ENCODE assay signal across 9 mouse cellular contexts in the genomic region with DNA sequence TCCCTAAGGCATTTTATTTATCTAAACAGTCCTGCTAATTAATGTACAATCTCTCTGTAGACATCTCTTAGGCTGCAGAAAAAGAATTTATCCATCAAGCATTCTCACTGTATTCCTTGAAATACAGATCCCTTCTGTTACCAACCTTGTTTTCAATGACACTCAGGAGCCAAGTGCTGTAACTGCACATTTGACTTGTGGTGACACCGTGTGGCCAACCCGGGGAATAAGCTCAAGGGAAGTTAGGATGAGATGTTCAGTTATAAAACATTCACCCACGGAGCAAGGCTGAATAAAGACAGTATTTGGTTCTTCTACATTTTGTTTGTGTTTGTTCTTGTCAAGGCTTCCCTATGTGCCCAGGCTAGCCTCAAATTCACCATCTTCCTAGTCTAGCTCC. TPM values are rescaled to one million over a fixed set of nuclear protein-coding genes. Genes with fewer than 3 reads are reported as not detected.
DNase-seq lines count a peak whose midpoint lies in the region; ATAC-seq and TF ChIP-seq lines count a peak whose summit lies in the region.
"Had no signal": no experiment of that assay in that cellular context is flagged by ENCODE, and none has a peak within 500 bp of the region (broad histone marks: within the 10 kb centered on the region; RNA-seq: fewer than 3 reads in every experiment).

No protein-coding gene starts in this region.

- 6% methylated on average over 3 of the region's 3 CpGs for WGBS in heart, adult 2 months
- WGBS in limb, embryonic 14.5 days = 4% methylated on average over 3 of the region's 3 CpGs
- WGBS in stomach, postnatal 0 days = 4% methylated on average over 3 of the region's 3 CpGs

- TF ChIP-seq POLR2A in heart, adult 2 months (IDR thresholded peaks at IDR 0.05; ENCODE audit: insufficient read depth, low read depth, low read length) = no peak
- TF ChIP-seq POLR2A in limb, embryonic 14.5 days (IDR thresholded peaks at IDR 0.05; ENCODE audit: borderline replicate concordance, extremely low read depth, insufficient read depth, insufficient read length) = no peak

- no peaks in the 10 kb centered on the region for H3K36me3 ChIP-seq in heart, adult 2 months (ENCODE audit: control insufficient read depth, insufficient read depth, low read length)
- no peaks in the 10 kb centered on the region for H3K36me3 ChIP-seq in limb, embryonic 14.5 days (ENCODE audit: control insufficient read depth, insufficient read depth, low read length)
- no peaks in the 10 kb centered on the region for H3K36me3 ChIP-seq in stomach, postnatal 0 days (ENCODE audit: control insufficient read depth, insufficient read depth, low read length)

- no peaks in the 10 kb centered on the region for H3K27me3 ChIP-seq in heart, adult 2 months (ENCODE audit: control insufficient read depth, insufficient read depth, low read length)
- H3K27me3 ChIP-seq in limb, embryonic 14.5 days (ENCODE audit: control insufficient read depth, insufficient read depth, low read length) = no peaks in the 10 kb centered on the region
- no peaks in the 10 kb centered on the region for H3K27me3 ChIP-seq in stomach, postnatal 0 days (ENCODE audit: control insufficient read depth, insufficient read depth, low read length)

- H3K9me3 ChIP-seq in limb, embryonic 14.5 days (ENCODE audit: control insufficient read depth, low read length) = no peaks in the 10 kb centered on the region
- H3K9me3 ChIP-seq in stomach, postnatal 0 days (ENCODE audit: control insufficient read depth, low read length) = no peaks in the 10 kb centered on the region
- H3K9me3 ChIP-seq: megakaryocyte, embryonic 14.5 days had no signal

- intact Hi-C loops in heart, adult 2 months (cut with DNase I) = loop anchor here (1.0 to 5.0 kb wide), 3 partner anchors 57 to 132 kb away; a partner anchor contains a TSS

- no peak for ATAC-seq in limb, embryonic 14.5 days (ENCODE audit: low FRiP score, low read depth)
- ATAC-seq in stomach, postnatal 0 days (ENCODE audit: low FRiP score, low TSS enrichment) = 0 out of 2 replicates have a peak, but pooled peaks have one; percentile 28

- DNase-seq in heart, adult 2 months = peak in 1 of 2 experiments; percentile 42
- DNase-seq in heart, adult 9 months (ENCODE audit: low spot score in 2 of 2) = no peak
- peak; percentile 9 for DNase-seq in thymus, postnatal 25 days
- no peak for DNase-seq in thymus, postnatal 10 days (ENCODE audit: low spot score in 2 of 2)
- DNase-seq in embryo, embryonic 11 days = peak; percentile 67
- DNase-seq in limb, embryonic 14.5 days (ENCODE audit: low spot score) = peak; percentile 70
- peak; percentile 57 for DNase-seq in stomach, postnatal 0 days (ENCODE audit: low spot score)
- DNase-seq in gastrocnemius, postnatal 10 days = no peak

- H3K4me3 ChIP-seq in heart, adult 2 months = no peak overlapping the region
- no peak overlapping the region for H3K4me3 ChIP-seq in limb, embryonic 14.5 days (replicated peaks; ENCODE audit: low read length)
- no peak overlapping the region for H3K4me3 ChIP-seq in stomach, postnatal 0 days (ENCODE audit: low read depth, low read length)
- H3K4me3 ChIP-seq: megakaryocyte, embryonic 14.5 days had no signal

- no peak overlapping the region for H3K4me2 ChIP-seq in limb, embryonic 14.5 days (replicated peaks; ENCODE audit: low read depth, low read length, severe bottlenecking)
- H3K4me2 ChIP-seq in stomach, postnatal 0 days (replicated peaks; ENCODE audit: low read depth) = no peak overlapping the region

- no peaks in the 10 kb centered on the region for H3K79me2 ChIP-seq in heart, adult 2 months (replicated peaks; ENCODE audit: control insufficient read depth, insufficient read depth, low read length)

- TF ChIP-seq EP300 in heart, adult 2 months (IDR thresholded peaks at IDR 0.05; ENCODE audit: insufficient read depth, low read depth, low read length) = peak; percentile 76
- TF ChIP-seq EP300 in stomach, postnatal 0 days (optimal IDR thresholded peaks at IDR 0.05) = no peak

- no peaks in the 10 kb centered on the region for H3K4me1 ChIP-seq in heart, adult 2 months (ENCODE audit: control insufficient read depth, insufficient read depth, low read length)
- peaks cover 15% of the 10 kb centered on the region for H3K4me1 ChIP-seq in limb, embryonic 14.5 days (ENCODE audit: control insufficient read depth, insufficient read depth, low read length)
- H3K4me1 ChIP-seq in stomach, postnatal 0 days (replicated peaks; ENCODE audit: control insufficient read depth, insufficient read depth) = no peaks in the 10 kb centered on the region

- peak; percentile 86 for TF ChIP-seq CTCF in heart, adult 2 months (IDR thresholded peaks at IDR 0.05)
- TF ChIP-seq CTCF in stomach, postnatal 0 days (IDR thresholded peaks at IDR 0.05; ENCODE audit: low read depth) = peak; percentile 98

- no peak overlapping the region for H3K27ac ChIP-seq in heart, adult 2 months
- H3K27ac ChIP-seq in limb, embryonic 14.5 days (replicated peaks; ENCODE audit: low read depth, low read length) = no peak overlapping the region
- no peak overlapping the region for H3K27ac ChIP-seq in stomach, postnatal 0 days (replicated peaks)

- H3K9ac ChIP-seq in heart, adult 2 months (ENCODE audit: low read depth, low read length) = no peak overlapping the region
- H3K9ac ChIP-seq in limb, embryonic 14.5 days (ENCODE audit: low read depth, low read length, severe bottlenecking) = no peak overlapping the region
- H3K9ac ChIP-seq in stomach, postnatal 0 days (ENCODE audit: low read length) = no peak overlapping the region

RNA-seq across cellular contexts. Expression of a gene that starts 26.4 kb away (rescaled TPM):
- total RNA-seq in heart, adult 2 months (2021) = not detected
- not detected in 2 replicates for polyA plus RNA-seq in heart, adult 2 months (2012; rRNA removed)
- polyA plus RNA-seq in limb, embryonic 14.5 days (2012; rRNA removed) = 0.10 and 0.23 TPM in 2 replicates
- 0.19 TPM in 1 of 2 replicates, not detected in the other for polyA plus RNA-seq in limb, embryonic 14.5 days (2014; fragmentation: Nextera tagmentation; extraction: Ambion mirVana)
- polyA plus RNA-seq in stomach, postnatal 0 days (2015; fragmentation: Nextera tagmentation; extraction: Ambion mirVana) = 0.07 TPM in 1 of 2 replicates, not detected in the other
- total RNA-seq in gastrocnemius, postnatal 10 days (2021) = not detected

RNA-seq across cellular contexts. Expression of a gene that starts 53.3 kb away (rescaled TPM):
- total RNA-seq in heart, adult 2 months (2021) = 1 to 10 TPM; 6.4 to 9.5 TPM
- 5.8 TPM in 2 replicates for polyA plus RNA-seq in heart, adult 2 months (2012; rRNA removed)
- 26.2 and 31.6 TPM in 2 replicates for polyA plus RNA-seq in limb, embryonic 14.5 days (2012; rRNA removed)
- 23.9 and 27.3 TPM in 2 replicates for polyA plus RNA-seq in limb, embryonic 14.5 days (2014; fragmentation: Nextera tagmentation; extraction: Ambion mirVana)
- polyA plus RNA-seq in stomach, postnatal 0 days (2015; fragmentation: Nextera tagmentation; extraction: Ambion mirVana) = 12.4 and 13.3 TPM in 2 replicates
- total RNA-seq in gastrocnemius, postnatal 10 days (2021) = 1 to 10 TPM; 3.0 to 6.9 TPM

RNA-seq across cellular contexts. Expression of a gene that starts 53.3 kb away (rescaled TPM):
- 10 to 100 TPM; 46.6 to 57.8 TPM for total RNA-seq in heart, adult 2 months (2021)
- polyA plus RNA-seq in heart, adult 2 months (2012; rRNA removed) = 11.3 and 14.1 TPM in 2 replicates
- polyA plus RNA-seq in limb, embryonic 14.5 days (2012; rRNA removed) = 16.6 and 23.2 TPM in 2 replicates
- polyA plus RNA-seq in limb, embryonic 14.5 days (2014; fragmentation: Nextera tagmentation; extraction: Ambion mirVana) = 5.7 and 5.9 TPM in 2 replicates
- 33.7 and 42.3 TPM in 2 replicates for polyA plus RNA-seq in stomach, postnatal 0 days (2015; fragmentation: Nextera tagmentation; extraction: Ambion mirVana)
- total RNA-seq in gastrocnemius, postnatal 10 days (2021) = 10 to 100 TPM; 11.5 to 16.8 TPM

Comparison
In these comparisons a context has a peak if more than half of its experiments do, and no peak if none do; other contexts are left out.
1. DNase-seq: peak in thymus, postnatal 25 days (single experiment), embryo, embryonic 11 days (single experiment), limb, embryonic 14.5 days (single experiment) and stomach, postnatal 0 days (single experiment); none in heart, adult 9 months (0 of 2), thymus, postnatal 10 days (0 of 2) and gastrocnemius, postnatal 10 days (single experiment).